Comparison of ENCODE assay signal across 10 mouse cellular contexts in the genomic region with DNA sequence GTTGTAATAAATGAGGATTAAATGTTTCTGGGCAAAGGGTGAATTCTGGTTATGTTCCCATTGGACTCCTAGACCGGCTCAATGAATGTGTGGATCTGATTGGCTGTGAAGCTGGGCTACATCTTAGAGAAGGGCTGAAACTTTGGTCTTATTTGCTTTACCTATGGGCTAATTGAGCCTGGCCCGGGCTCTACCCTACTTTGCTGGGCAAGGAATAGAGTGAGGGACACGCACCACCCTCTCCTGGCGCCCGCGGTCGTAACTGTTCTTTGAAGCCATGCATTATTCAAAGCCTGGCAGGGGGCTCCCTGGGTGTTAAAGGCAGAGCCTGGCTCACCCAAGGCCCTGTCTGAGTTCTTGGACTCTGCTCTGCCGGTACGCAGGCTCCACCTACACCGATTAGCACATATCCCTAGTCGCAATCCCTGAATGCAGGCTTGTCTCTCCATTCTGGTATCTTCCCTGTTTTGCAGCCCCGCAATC. TPM values are rescaled to one million over a fixed set of nuclear protein-coding genes. Genes with fewer than 3 reads are reported as not detected.
DNase-seq lines count a peak whose midpoint lies in the region; ATAC-seq and TF ChIP-seq lines count a peak whose summit lies in the region.
"Had no signal": no experiment of that assay in that cellular context is flagged by ENCODE, and none has a peak within 500 bp of the region (broad histone marks: within the 10 kb centered on the region; RNA-seq: fewer than 3 reads in every experiment).

No protein-coding gene starts in this region.

- 29% methylated on average over 12 of the region's 12 CpGs for WGBS in heart, embryonic 16.5 days
- WGBS in hindbrain, embryonic 13.5 days: 14% methylated on average over 12 of the region's 12 CpGs
- 9% methylated on average over 12 of the region's 12 CpGs for WGBS in limb, embryonic 12.5 days
- WGBS in small intestine, adult 2 months: 20% methylated on average over 12 of the region's 12 CpGs

- H3K9me3 ChIP-seq in heart, embryonic 16.5 days (replicated peaks; ENCODE audit: control insufficient read depth, low read length): no peaks in the 10 kb centered on the region
- H3K9me3 ChIP-seq in hindbrain, embryonic 13.5 days: no peaks in the 10 kb centered on the region
- no peaks in the 10 kb centered on the region for H3K9me3 ChIP-seq in limb, embryonic 12.5 days

- H3K36me3 ChIP-seq in heart, embryonic 16.5 days (ENCODE audit: control insufficient read depth, insufficient read depth): no peaks in the 10 kb centered on the region
- no peaks in the 10 kb centered on the region; the same call in 1 of the 2 replicates for H3K36me3 ChIP-seq in hindbrain, embryonic 13.5 days
- H3K36me3 ChIP-seq in limb, embryonic 12.5 days: peaks cover 6% of the 10 kb centered on the region; the same call in 1 of the 2 replicates
- no peaks in the 10 kb centered on the region for H3K36me3 ChIP-seq in small intestine, adult 2 months (ENCODE audit: control insufficient read depth, insufficient read depth, low read length)

- no peak overlapping the region for H3K27ac ChIP-seq in heart, embryonic 16.5 days (ENCODE audit: low read length)
- no peak overlapping the region for H3K27ac ChIP-seq in hindbrain, embryonic 13.5 days
- H3K27ac ChIP-seq in limb, embryonic 12.5 days: no peak overlapping the region
- H3K27ac ChIP-seq in small intestine, adult 2 months (ENCODE audit: insufficient read depth, low read depth, low read length): peak overlapping the region; percentile 81

- H3K4me1 ChIP-seq in heart, embryonic 16.5 days (ENCODE audit: control insufficient read depth, insufficient read depth, low read length): peaks cover 22% of the 10 kb centered on the region
- peaks cover 42% of the 10 kb centered on the region for H3K4me1 ChIP-seq in hindbrain, embryonic 13.5 days (replicated peaks)
- peaks cover 28% of the 10 kb centered on the region for H3K4me1 ChIP-seq in limb, embryonic 12.5 days (replicated peaks)
- H3K4me1 ChIP-seq in small intestine, adult 2 months (ENCODE audit: control insufficient read depth, insufficient read depth, insufficient read length, low read length): peaks cover 40% of the 10 kb centered on the region

- TF ChIP-seq POLR2A in small intestine, adult 2 months (IDR thresholded peaks at IDR 0.05; ENCODE audit: low read depth, low read length): no peak

- DNase-seq in heart, postnatal 4 days: no peak
- no peak for DNase-seq in frontal cortex, postnatal 14 days (ENCODE audit: low spot score in 2 of 2)
- DNase-seq in cerebellum, adult 11 months: no peak
- DNase-seq in embryo, embryonic 10 days (ENCODE audit: low spot score): no peak
- DNase-seq: cerebellum, adult 11-12 months had no signal

- TF ChIP-seq CTCF in small intestine, adult 2 months (IDR thresholded peaks at IDR 0.05; ENCODE audit: extremely low read depth, insufficient read length, insufficient replicate concordance, low read depth, low read length): 0 out of 2 replicates have a peak, but pooled peaks have one; percentile 4

- H3K9ac ChIP-seq in heart, embryonic 16.5 days (ENCODE audit: low read length): peak overlapping the region; percentile 37; the same call in 1 of the 2 replicates
- H3K9ac ChIP-seq in hindbrain, embryonic 13.5 days: peak overlapping the region; percentile 60
- H3K9ac ChIP-seq in limb, embryonic 12.5 days (replicated peaks): peak overlapping the region; percentile 42; the same call in 1 of the 2 replicates

- peak overlapping the region; percentile 32 for H3K4me3 ChIP-seq in heart, embryonic 16.5 days (ENCODE audit: low read length)
- H3K4me3 ChIP-seq in hindbrain, embryonic 13.5 days: peak overlapping the region; percentile 31
- H3K4me3 ChIP-seq in limb, embryonic 12.5 days (replicated peaks): peak overlapping the region; percentile 32
- H3K4me3 ChIP-seq in small intestine, adult 2 months (ENCODE audit: low read depth, low read length): peak overlapping the region; percentile 51

- no peak for ATAC-seq in heart, embryonic 16.5 days (replicated peaks; ENCODE audit: extremely low read depth, insufficient read depth, low FRiP score)
- no peak for ATAC-seq in hindbrain, embryonic 13.5 days (ENCODE audit: low FRiP score)
- ATAC-seq in limb, embryonic 12.5 days (ENCODE audit: insufficient number of reproducible peaks, insufficient read depth, low FRiP score, low TSS enrichment, low read depth): no peak

- H3K4me2 ChIP-seq in heart, embryonic 16.5 days (ENCODE audit: low read depth, low read length): peak overlapping the region; percentile 53
- peak overlapping the region; percentile 50 for H3K4me2 ChIP-seq in hindbrain, embryonic 13.5 days
- peak overlapping the region; percentile 54 for H3K4me2 ChIP-seq in limb, embryonic 12.5 days

- H3K27me3 ChIP-seq in heart, embryonic 16.5 days (ENCODE audit: control insufficient read depth, insufficient read depth, low read length): peaks cover 26% of the 10 kb centered on the region
- H3K27me3 ChIP-seq in hindbrain, embryonic 13.5 days: peaks cover 47% of the 10 kb centered on the region
- peaks cover 51% of the 10 kb centered on the region for H3K27me3 ChIP-seq in limb, embryonic 12.5 days
- H3K27me3 ChIP-seq in small intestine, adult 2 months (ENCODE audit: control insufficient read depth, insufficient read depth, low read length): no peaks in the 10 kb centered on the region

RNA-seq across cellular contexts. Expression of a gene that starts 3.4 kb away (rescaled TPM):
- polyA plus RNA-seq in heart, embryonic 16.5 days (2015; fragmentation: Nextera tagmentation; extraction: Ambion mirVana): 1.9 and 2.1 TPM in 2 replicates
- total RNA-seq in heart, postnatal 4 days (2021): 10 to 100 TPM; 21.9 to 24.9 TPM
- polyA plus RNA-seq in hindbrain, embryonic 13.5 days (2015; fragmentation: Nextera tagmentation; extraction: Ambion mirVana): 2.2 and 3.1 TPM in 2 replicates
- 2.1 and 3.0 TPM in 2 replicates for polyA plus RNA-seq in limb, embryonic 12.5 days (2016; fragmentation: Nextera tagmentation; extraction: Ambion mirVana)
- polyA plus RNA-seq in small intestine, adult 2 months (2012; rRNA removed): 115 and 177 TPM in 2 replicates

RNA-seq across cellular contexts. Expression of a gene that starts 3.9 kb away (rescaled TPM):
- 39.7 and 41.7 TPM in 2 replicates for polyA plus RNA-seq in heart, embryonic 16.5 days (2015; fragmentation: Nextera tagmentation; extraction: Ambion mirVana)
- 10 to 100 TPM; 16.9 to 20.1 TPM for total RNA-seq in heart, postnatal 4 days (2021)
- polyA plus RNA-seq in hindbrain, embryonic 13.5 days (2015; fragmentation: Nextera tagmentation; extraction: Ambion mirVana): 10.7 and 17.0 TPM in 2 replicates
- polyA plus RNA-seq in limb, embryonic 12.5 days (2016; fragmentation: Nextera tagmentation; extraction: Ambion mirVana): 6.3 and 6.7 TPM in 2 replicates
- polyA plus RNA-seq in small intestine, adult 2 months (2012; rRNA removed): 17.7 and 30.3 TPM in 2 replicates

RNA-seq across cellular contexts. Expression of a gene that starts 13.9 kb away (rescaled TPM):
- polyA plus RNA-seq in heart, embryonic 16.5 days (2015; fragmentation: Nextera tagmentation; extraction: Ambion mirVana): not detected in 2 replicates
- total RNA-seq in heart, postnatal 4 days (2021): not detected
- polyA plus RNA-seq in hindbrain, embryonic 13.5 days (2015; fragmentation: Nextera tagmentation; extraction: Ambion mirVana): not detected in 2 replicates
- not detected in 2 replicates for polyA plus RNA-seq in limb, embryonic 12.5 days (2016; fragmentation: Nextera tagmentation; extraction: Ambion mirVana)
- polyA plus RNA-seq in small intestine, adult 2 months (2012; rRNA removed): not detected in 2 replicates
- total RNA-seq: left cerebral cortex, postnatal 25 days had no signal

RNA-seq across cellular contexts. Expression of a gene that starts 18.8 kb away (rescaled TPM):
- 18.9 and 22.6 TPM in 2 replicates for polyA plus RNA-seq in heart, embryonic 16.5 days (2015; fragmentation: Nextera tagmentation; extraction: Ambion mirVana)
- total RNA-seq in heart, postnatal 4 days (2021): 10 to 100 TPM; 72.0 to 74.8 TPM
- 114 and 116 TPM in 2 replicates for polyA plus RNA-seq in hindbrain, embryonic 13.5 days (2015; fragmentation: Nextera tagmentation; extraction: Ambion mirVana)
- polyA plus RNA-seq in limb, embryonic 12.5 days (2016; fragmentation: Nextera tagmentation; extraction: Ambion mirVana): 40.3 and 49.8 TPM in 2 replicates
- 46.8 and 52.9 TPM in 2 replicates for polyA plus RNA-seq in small intestine, adult 2 months (2012; rRNA removed)

RNA-seq across cellular contexts. Expression of a gene that starts 58.8 kb away (rescaled TPM):
- polyA plus RNA-seq in heart, embryonic 16.5 days (2015; fragmentation: Nextera tagmentation; extraction: Ambion mirVana): 0.38 and 0.79 TPM in 2 replicates
- total RNA-seq in heart, postnatal 4 days (2021): not detected
- 0.23 and 0.31 TPM in 2 replicates for polyA plus RNA-seq in hindbrain, embryonic 13.5 days (2015; fragmentation: Nextera tagmentation; extraction: Ambion mirVana)
- polyA plus RNA-seq in limb, embryonic 12.5 days (2016; fragmentation: Nextera tagmentation; extraction: Ambion mirVana): 0.10 TPM in 1 of 2 replicates, not detected in the other
- 0.11 and 0.14 TPM in 2 replicates for polyA plus RNA-seq in small intestine, adult 2 months (2012; rRNA removed)

Comparison
In these comparisons a context has a peak if more than half of its experiments do, and no peak if none do; other contexts are left out.
1. RNA of a gene that starts 3.4 kb away (polyA plus RNA-seq): 115 to 177 TPM in small intestine, adult 2 months; 2.1 to 3.0 TPM in limb, embryonic 12.5 days, 2.2 to 3.1 TPM in hindbrain, embryonic 13.5 days and 1.9 to 2.1 TPM in heart, embryonic 16.5 days; every median in the first group is over 10 times any median in the second.
2. Peak in every context shown above with its lines, with median percentiles within 50 percentile points of each other: H3K4me2 ChIP-seq, H3K4me3 ChIP-seq and H3K9ac ChIP-seq.